Mouse (Mus musculus) brain, embryonic 18.5 days (tissue): ENCODE measurements at regions not wholly inside any gene's neighbourhood (a gene's known extent, or its start where the extent isn't known, plus 50 kb on each side); places are given as distances from the start of the nearest gene placed in this dataset.

Source experiments
- DNase-seq: peaks from one replicate; pipeline ENCODE4 v3.0.0-alpha.2; 2012; ENCODE audit warnings: low read depth, low spot score

DNA sequence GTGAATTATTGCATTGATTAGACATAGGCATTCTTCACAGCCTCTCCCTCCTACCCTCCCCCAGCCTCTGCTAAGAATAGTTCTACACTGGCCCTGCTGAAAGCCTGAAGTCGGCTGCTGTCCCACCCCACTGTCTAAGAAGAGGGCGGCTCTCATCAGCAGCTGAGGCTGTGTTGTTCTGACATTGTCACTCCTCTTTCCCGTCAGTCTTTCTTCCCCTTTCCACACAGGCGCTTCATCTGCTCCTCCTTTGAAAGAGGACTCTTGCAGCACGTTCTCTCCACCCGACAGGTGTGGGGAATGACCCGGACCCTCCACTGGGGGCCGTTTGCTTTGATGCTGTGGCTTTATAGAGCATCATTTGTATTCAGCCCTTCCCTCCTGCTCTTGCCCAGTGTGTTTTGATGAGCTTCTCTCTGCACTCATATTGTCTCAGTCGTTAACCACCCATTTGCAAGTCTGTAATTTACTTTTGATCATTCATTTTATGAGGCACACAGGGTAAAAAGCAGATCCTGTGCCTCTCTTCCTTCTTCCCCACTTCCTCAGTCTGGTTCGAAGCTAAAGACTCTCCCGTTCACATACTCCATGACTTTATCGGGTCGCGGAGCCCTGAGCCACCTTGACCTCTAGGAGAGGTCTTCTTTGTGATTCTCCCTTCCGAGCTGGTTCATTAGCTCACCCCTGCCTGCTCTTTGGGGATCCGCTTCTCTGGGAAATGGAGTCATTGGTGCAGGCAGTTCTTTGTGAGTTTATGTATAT is 142.2 kb upstream of the Snx19 start:
- no peak for DNase-seq

DNA sequence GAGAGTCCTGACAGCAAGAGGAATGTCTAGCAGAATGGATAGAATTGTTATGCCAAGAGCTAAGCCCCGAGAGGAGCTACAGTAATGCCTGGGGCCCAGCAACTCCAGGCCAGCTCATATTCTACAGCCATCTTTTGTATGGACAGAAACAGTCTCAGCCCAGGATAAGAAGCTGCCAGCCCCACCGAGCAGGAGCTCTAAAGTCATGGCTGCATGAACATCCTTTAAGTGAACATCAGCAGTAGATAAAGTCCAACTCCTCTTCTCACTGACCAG is 141.6 kb upstream of the Snx19 start:
- no peak for DNase-seq

DNA sequence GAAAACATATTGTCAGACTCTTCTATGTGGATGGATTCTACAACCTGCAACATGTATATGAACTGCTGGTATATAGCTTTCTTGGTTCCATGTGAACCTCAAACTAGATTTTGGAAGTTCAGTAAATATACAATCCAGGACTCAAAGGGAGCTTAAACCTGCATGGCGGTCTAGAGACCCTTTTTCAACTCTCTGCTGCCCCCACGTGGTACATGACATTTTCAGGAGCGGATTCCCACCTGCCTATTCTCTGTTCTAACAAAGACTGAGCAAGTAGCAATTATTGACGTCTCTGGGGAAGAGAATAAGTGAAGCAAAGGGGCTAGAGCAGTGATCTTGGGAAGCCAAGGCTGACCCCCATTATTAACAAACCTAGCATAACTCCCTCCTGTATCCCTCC is 127.1 kb upstream of the Snx19 start:
- no peak for DNase-seq

- no peak for DNase-seq
These were observed 118.6 kb upstream of the Snx19 start for GRCm38 (mm10) chr9:30308281-30308680.

GRCm38 (mm10) chr9:30313360-30313759 is 113.5 kb upstream of the Snx19 start:
- no peak for DNase-seq

DNA sequence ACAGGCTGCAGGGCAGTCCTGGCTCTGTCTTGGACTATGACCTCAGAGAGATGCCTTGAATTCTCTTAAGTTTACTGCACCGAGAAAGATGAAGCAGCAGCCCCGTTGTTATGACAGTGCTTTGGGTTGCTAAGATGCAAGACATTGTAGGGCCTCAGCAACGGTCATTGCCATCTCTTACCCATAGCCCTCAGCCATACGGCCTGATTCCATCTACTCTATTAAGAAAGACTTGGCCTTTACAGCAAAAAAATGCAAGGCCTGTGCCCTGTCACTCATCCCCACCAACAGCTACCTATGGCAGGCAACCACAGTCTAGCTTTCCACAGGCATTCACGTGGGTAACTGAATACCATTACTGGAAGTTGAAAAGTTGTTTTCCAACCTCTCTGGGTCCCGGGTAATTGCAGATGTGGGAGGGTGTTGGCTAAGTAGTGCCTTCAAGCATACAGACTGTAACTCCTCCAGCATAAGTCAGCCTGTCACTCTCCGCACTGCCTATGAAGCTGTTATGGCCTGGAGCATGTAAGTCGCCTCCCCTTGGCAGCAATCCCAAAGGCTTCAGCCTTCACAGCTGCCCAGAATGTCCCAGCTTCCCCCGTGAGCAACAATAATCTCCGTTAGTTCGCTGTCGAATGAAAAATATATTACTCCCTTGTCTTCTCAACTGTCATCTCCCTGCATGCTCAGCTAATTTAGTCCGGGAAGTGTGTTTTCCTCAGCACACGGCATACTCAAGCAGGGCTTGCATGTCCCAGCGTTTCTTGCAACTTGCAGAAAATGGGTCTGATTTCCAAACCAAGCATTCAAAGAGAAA is 112.3 kb upstream of the Snx19 start:
- no peak for DNase-seq

DNA sequence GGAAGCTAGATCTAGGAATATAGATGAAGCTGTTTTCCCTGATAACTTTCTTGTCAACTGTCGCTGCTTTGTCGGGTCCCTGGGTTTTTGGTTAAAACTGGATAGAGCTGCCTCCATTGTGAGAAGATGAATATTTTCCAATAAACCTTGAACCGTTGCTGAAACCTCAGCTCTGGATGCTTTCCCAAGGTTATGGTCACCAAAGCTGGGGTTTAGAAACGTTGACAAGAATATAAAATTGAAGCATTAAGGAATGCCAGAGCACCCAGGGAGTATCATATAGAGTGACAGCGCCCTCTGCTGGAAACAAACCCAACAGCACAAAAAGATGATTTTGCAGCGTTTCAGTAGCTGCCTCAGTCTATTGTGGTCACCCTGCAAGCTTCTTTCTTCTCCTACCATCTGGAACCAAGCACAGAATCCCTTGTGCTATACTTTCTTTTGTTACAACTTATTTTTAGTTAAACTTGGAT is 111.7 kb upstream of the Snx19 start:
- no peak for DNase-seq

DNA sequence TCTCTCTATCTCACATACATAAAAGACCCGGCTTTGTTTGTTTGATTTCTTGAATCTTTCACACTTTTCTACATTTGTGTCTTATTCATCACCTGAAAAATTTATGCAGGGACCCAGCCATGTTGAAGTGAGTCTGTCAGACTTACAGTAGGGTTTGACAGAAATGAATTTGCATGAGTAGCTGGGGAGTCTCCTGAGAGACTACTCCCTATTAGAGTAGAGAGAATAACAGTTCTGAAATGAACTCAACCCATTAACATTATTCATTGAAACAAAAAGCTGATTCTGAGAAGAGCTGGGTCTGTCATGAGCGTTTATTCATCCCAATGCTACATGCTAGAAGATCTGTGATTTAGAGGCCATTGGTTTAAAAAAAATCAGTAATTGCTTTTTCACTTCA is 82.0 kb upstream of the Snx19 start:
- DNase-seq: peak; percentile 4

DNA sequence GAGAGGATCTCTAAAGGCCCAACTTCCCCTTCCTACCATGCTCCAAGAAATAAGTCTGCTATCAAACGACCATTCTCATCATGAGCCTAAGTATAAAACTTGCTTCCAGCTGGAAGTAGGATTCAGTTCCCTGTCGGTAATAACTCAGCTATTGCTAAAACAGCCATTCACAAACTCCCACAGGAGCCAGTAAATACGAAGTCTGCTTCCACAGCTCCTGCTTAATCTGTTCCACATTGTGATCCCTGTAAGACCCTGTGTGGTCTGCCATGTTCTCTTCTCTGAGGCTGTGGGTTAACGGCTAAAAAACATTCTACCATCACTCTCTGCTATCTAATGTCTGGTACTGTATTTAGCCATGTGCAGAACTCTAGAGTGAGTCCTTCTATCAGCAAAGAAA is 72.9 kb upstream of the Snx19 start:
- DNase-seq: no peak

GRCm38 (mm10) chr9:30355642-30356041 is 71.3 kb upstream of the Snx19 start:
- DNase-seq: no peak

DNA sequence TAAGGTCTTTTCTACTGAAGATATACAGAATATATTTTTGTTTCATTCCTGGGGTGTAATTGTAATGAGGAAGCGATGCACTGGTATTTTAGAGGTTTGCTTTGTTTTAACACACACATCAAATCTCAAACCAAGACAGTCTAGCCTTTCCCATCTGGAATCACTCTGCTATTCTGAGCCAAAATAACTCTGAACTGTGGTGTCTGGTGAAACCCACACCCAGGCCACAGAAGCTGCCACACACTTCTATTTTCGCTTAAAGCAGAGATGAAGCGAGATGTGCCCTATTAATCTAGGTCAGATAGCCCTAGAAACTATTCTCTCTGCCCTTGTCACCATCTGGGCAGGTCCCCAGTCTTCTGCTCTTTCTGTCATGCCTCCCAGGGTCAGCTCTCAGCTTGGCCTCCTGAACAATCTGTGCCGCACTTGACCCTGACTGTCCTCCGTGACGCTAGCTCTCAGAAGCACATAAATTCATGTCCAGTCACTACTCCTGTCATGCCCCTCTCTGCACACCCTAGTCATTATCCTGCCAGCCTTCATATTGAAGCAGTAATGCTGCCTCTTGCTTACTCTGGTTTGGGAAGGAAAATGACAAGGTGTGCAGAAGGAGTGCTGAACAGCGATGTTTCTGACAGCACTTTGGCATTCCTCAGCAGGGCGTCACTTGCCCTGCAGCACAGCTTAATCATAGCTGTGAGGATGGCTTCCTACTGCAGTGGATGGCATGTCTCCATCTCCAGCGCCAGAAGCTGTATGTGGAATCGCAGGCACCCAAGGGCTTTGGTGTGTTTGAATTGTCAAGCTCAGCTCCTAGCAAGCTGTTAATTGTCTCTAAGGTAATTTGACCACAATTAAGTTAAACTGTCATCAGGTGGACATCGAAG is 57.1 kb upstream of the Snx19 start:
- DNase-seq: no peak

- no peak for DNase-seq
These were observed 56.1 kb upstream of the Snx19 start for GRCm38 (mm10) chr9:30370789-30371188.

- DNase-seq: no peak
These were observed 50.0 kb upstream of the Snx19 start for GRCm38 (mm10) chr9:30376908-30377307.
